Mouse (Mus musculus) small intestine, adult 2 months (tissue): Measurements from ENCODE around the gene Kif1bp.

Experiments
- CTCF ChIP-seq: fragments of 200-500 bp; IDR thresholded peaks from 2 replicates; pipeline ENCODE4 v1.5.1; 2012; ENCODE audit warnings: low read depth, mild to moderate bottlenecking, control low read depth, inconsistent platforms, low read length, moderate library complexity, mixed read lengths; ENCODE audit not compliant: insufficient replicate concordance, insufficient read length; ENCODE audit errors: extremely low read depth
- POLR2A ChIP-seq: fragments of 200-500 bp; IDR thresholded peaks from 2 replicates; pipeline ENCODE4 v1.6.1; 2012; ENCODE audit warnings: low read depth, mild to moderate bottlenecking, control low read depth, inconsistent platforms, low read length, moderate library complexity

- TF ChIP-seq CTCF (no peak), POLR2A (no peak)
Observed at GRCm38 (mm10) chr10:62503353-62503752, 74.9 kb downstream of the Kif1bp start.
